Mouse (Mus musculus) adrenal gland, postnatal 4 days (tissue): ENCODE measurements around the gene Phyhipl. TPM values are rescaled to one million over a fixed set of nuclear protein-coding genes. Genes with fewer than 3 reads are reported as not detected.

Source experiments
- DNase-seq, 2 experiments: peaks; one replicate each; pipeline ENCODE4 v3.0.0; 2021 to 2022; ENCODE audit warnings: low spot score in 2 of 2, mixed read lengths in 2 of 2
- long read RNA-seq, 2 experiments: library from polyadenylated mRNA; stranded (forward); transcript quantifications; one replicate each; pipeline ENCODE4 v2.0.0; 2021
- total RNA-seq, 2 experiments: library from RNA; stranded (reverse); gene quantifications; 2 replicates each; pipeline ENCODE4 v1.2.3; 2021

Phyhipl gene
- 10 to 100 TPM in 1 of 2 experiments, 1 to 10 TPM in 1; 4.8 to 10.6 TPM for total RNA-seq
- long read RNA-seq, experiment 1, transcript Phyhipl-201 (5 exons, 2,877 nt) = major isoform, 5 of 5 reads
- long read RNA-seq, experiment 1, partial matches to known transcripts = 0 of 5 reads
- long read RNA-seq, experiment 1, other reads (novel, unspliced or antisense) = 0 of 5 reads
- long read RNA-seq, experiment 2, transcript Phyhipl-201 (5 exons, 2,877 nt) = major isoform, 18 of 18 reads
- long read RNA-seq, experiment 2, partial matches to known transcripts = 0 of 18 reads
- long read RNA-seq, experiment 2, other reads (novel, unspliced or antisense) = 0 of 18 reads

GRCm38 (mm10) chr10:70655828-70656227 lies at the start of gene Phyhipl:
Gene Phyhipl, minus strand, starts transcription at chr10:70655965.
- DNase-seq = no peak

GRCm38 (mm10) chr10:70703211-70703610 lies 47.4 kb upstream of the Phyhipl start:
- DNase-seq = no peak

- DNase-seq = no peak
These were observed 43.8 kb upstream of the Phyhipl start for GRCm38 (mm10) chr10:70699581-70699980.

- DNase-seq = no peak
These were observed 42.2 kb upstream of the Phyhipl start for GRCm38 (mm10) chr10:70698014-70698413.

- no peak for DNase-seq
These were observed 41.2 kb upstream of the Phyhipl start for GRCm38 (mm10) chr10:70696748-70697585.

- no peak for DNase-seq
These were observed 33.6 kb upstream of the Phyhipl start for GRCm38 (mm10) chr10:70689346-70689745.

- no peak for DNase-seq
These were observed 33.1 kb upstream of the Phyhipl start for GRCm38 (mm10) chr10:70688881-70689280.

- DNase-seq = no peak
These were observed 31.4 kb upstream of the Phyhipl start for GRCm38 (mm10) chr10:70686941-70687703.

GRCm38 (mm10) chr10:70686505-70686904 lies 30.7 kb upstream of the Phyhipl start:
- no peak for DNase-seq

- no peak for DNase-seq
These were observed 27.7 kb upstream of the Phyhipl start for GRCm38 (mm10) chr10:70683508-70683907.

- no peak for DNase-seq
These were observed 22.2 kb upstream of the Phyhipl start for GRCm38 (mm10) chr10:70677946-70678345.

GRCm38 (mm10) chr10:70656272-70656671 lies 507 bp upstream of the Phyhipl start:
- no peak for DNase-seq

- DNase-seq = no peak
These were observed 1.1 kb downstream of the Phyhipl start for GRCm38 (mm10) chr10:70654655-70655054.

- DNase-seq = no peak
These were observed 1.6 kb downstream of the Phyhipl start for GRCm38 (mm10) chr10:70654139-70654538.

- DNase-seq = no peak
These were observed 3.8 kb downstream of the Phyhipl start for GRCm38 (mm10) chr10:70651769-70652648.

- no peak for DNase-seq
These were observed 6.9 kb downstream of the Phyhipl start for GRCm38 (mm10) chr10:70648831-70649230.

GRCm38 (mm10) chr10:70643131-70643530 lies 12.6 kb downstream of the Phyhipl start:
- DNase-seq = no peak

GRCm38 (mm10) chr10:70640896-70641596 lies 14.7 kb downstream of the Phyhipl start:
- no peak for DNase-seq

- no peak for DNase-seq
These were observed 15.6 kb downstream of the Phyhipl start for GRCm38 (mm10) chr10:70640075-70640737.
